Mouse (Mus musculus) megakaryocyte, embryonic 14.5 days (primary cell): Measurements from ENCODE around the gene Tlr6.

ENCODE experiments used
- FLI1 ChIP-seq: IDR thresholded peaks from 2 replicates; pipeline ENCODE4 v1.6.1; 2012; ENCODE audit warnings: low read length, inconsistent platforms, mixed read lengths
- GATA1 ChIP-seq: IDR thresholded peaks from 3 replicates; pipeline ENCODE4 v1.6.1; 2012; ENCODE audit warnings: mixed read lengths, low read length, inconsistent platforms, borderline replicate concordance

DNA sequence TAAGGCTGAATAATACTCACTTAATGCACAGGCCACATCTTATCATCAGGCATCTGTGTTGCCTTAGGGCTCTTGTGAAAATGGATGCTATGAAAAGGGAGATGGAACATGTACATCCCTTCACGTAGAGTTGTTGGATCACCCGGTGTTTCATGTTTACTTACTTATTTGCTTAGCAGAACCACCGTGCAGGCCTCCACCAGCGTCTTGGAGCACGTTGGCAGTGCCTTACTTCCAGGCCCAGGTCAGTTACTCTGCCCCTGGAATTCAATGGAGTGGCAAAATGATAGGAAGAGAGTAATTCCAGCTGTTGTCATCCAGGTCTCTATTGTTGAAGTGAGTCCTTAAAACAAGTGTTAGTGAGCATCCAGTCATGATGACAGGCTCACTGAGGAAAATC lies 52.0 kb downstream of the Tlr6 start:
- TF ChIP-seq FLI1 (no peak), GATA1 (no peak)
